Mouse (Mus musculus) kidney, postnatal 0 days (tissue): ENCODE data around the gene AU040320. TPM values are rescaled to one million over a fixed set of nuclear protein-coding genes. Genes with fewer than 3 reads are reported as not detected.

ENCODE experiments used
- ATAC-seq: fragments of 200-750 bp; cut with Nextera tagmentation; replicated peaks from 2 replicates; pipeline ENCODE4 v1.8.0; 2017; ENCODE audit warnings: low read depth, moderate number of reproducible peaks, moderate TSS enrichment, moderate library complexity; ENCODE audit not compliant: low FRiP score
- DNase-seq: peaks from one replicate; pipeline ENCODE4 v3.0.0-alpha.2; 2016; ENCODE audit warnings: low spot score
- H3K27ac ChIP-seq: fragments of 300-500 bp; sonication (generic); 2 replicates; pipeline ENCODE4 v1.5.1; 2014; ENCODE audit warnings: mild to moderate bottlenecking
- H3K27me3 ChIP-seq: fragments of 300-500 bp; sonication (generic); 2 replicates; pipeline ENCODE4 v1.6.1; 2014; ENCODE audit warnings: low read length, mixed read lengths; ENCODE audit not compliant: insufficient read depth
- H3K36me3 ChIP-seq: fragments of 300-500 bp; sonication (generic); 2 replicates; pipeline ENCODE4 v1.6.1; 2014; ENCODE audit warnings: low read length, mixed read lengths; ENCODE audit not compliant: insufficient read depth
- H3K4me1 ChIP-seq: fragments of 300-500 bp; sonication (generic); replicated peaks from 2 replicates; pipeline ENCODE4 v1.6.1; 2014; ENCODE audit warnings: antibody characterized with exemption, low read length, mixed read lengths; ENCODE audit not compliant: insufficient read depth
- H3K4me2 ChIP-seq: fragments of 300-500 bp; sonication (generic); 2 replicates; pipeline ENCODE4 v1.6.1; 2014; ENCODE audit warnings: mild to moderate bottlenecking, low read length, moderate library complexity, mixed read lengths
- H3K4me3 ChIP-seq: fragments of 300-500 bp; sonication (generic); replicated peaks from 2 replicates; pipeline ENCODE4 v1.5.1; 2014; ENCODE audit warnings: low read depth, low read length
- H3K9ac ChIP-seq: fragments of 300-500 bp; sonication (generic); 2 replicates; pipeline ENCODE4 v1.6.1; 2014; ENCODE audit warnings: low read depth, low read length
- H3K9me3 ChIP-seq: fragments of 300-500 bp; sonication (generic); replicated peaks from 2 replicates; pipeline ENCODE4 v1.6.1; 2016; ENCODE audit warnings: low read length, inconsistent platforms, mixed read lengths
- CTCF ChIP-seq: IDR thresholded peaks from 2 replicates; pipeline ENCODE4 v1.5.1; 2016; ENCODE audit warnings: antibody characterized with exemption, low read depth, mild to moderate bottlenecking, moderate library complexity
- WGBS: fragments of 180-500 bp; shearing (Covaris S2); extraction: QIAGEN DNeasy Blood & Tissue Kit; methylation state at CpG from one replicate; pipeline ENCODE4 v1.1.7; 2014; 5-methylcytosine and 5-hydroxymethylcytosine counted together
- polyA plus RNA-seq: library from polyadenylated mRNA; unstranded; fragments of >200 nt; fragmentation: Nextera tagmentation; extraction: Ambion mirVana; gene quantifications from 2 replicates; pipeline ENCODE4 v1.2.1, GENCODE M21; 2015

AU040320 gene
- polyA plus RNA-seq, 1 experiment from 2014 or later = 22.6 TPM

GRCm38 (mm10) chr4:126749553-126749952 is 3.8 kb upstream of the AU040320 start:
- no peak overlapping the region for H3K4me2 ChIP-seq
- peaks cover 39% of the 10 kb centered on the region for H3K36me3 ChIP-seq
- no peak overlapping the region for H3K27ac ChIP-seq
- no peaks in the 10 kb centered on the region for H3K9me3 ChIP-seq
- H3K4me1 ChIP-seq = peaks cover 15% of the 10 kb centered on the region
- no peak overlapping the region for H3K9ac ChIP-seq
- DNase-seq (no peak), ATAC-seq (no peak)
- WGBS = 87% methylated on average over 11 of the region's 11 CpGs
- H3K4me3 ChIP-seq = no peak overlapping the region
- TF ChIP-seq CTCF = no peak
- H3K27me3 ChIP-seq = no peaks in the 10 kb centered on the region

DNA sequence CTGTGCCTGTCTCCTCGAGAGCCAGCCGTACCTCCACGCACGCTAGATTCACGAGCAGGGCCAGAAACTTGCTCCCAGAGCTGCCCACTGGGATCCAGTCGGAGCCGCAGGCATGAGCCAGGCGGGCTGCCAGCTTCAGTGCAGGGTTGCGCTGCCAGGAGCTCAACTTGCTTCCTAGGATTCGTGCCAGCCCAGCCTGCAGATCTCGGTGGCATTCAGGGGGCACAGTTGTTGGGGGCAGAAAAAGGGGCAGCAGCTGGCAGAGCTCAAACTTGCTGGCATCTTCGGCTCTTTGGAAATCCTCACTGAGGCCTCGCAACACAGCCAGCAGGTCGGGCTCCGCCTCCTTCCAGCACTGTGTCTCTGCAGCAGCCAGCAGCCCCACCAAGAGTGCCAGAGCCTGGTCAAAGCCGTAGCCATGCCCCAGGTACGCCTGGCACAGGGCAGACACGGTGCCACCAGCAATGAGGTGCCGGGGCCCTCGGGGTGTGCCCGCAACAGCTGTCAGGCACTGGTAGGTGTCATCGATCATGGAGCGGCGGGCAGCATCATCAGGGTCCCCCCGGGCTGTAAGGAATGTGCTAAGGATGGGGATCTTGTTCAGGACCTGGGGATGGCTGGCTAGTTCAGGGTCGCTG is 3.2 kb upstream of the AU040320 start:
- H3K4me1 ChIP-seq = peaks cover 15% of the 10 kb centered on the region
- no peak overlapping the region for H3K4me3 ChIP-seq
- H3K36me3 ChIP-seq = peaks cover 33% of the 10 kb centered on the region
- H3K27me3 ChIP-seq = no peaks in the 10 kb centered on the region
- no peak overlapping the region for H3K9ac ChIP-seq
- TF ChIP-seq CTCF = no peak
- no peak for DNase-seq
- no peak for ATAC-seq
- 86% methylated on average over 26 of the region's 26 CpGs for WGBS
- no peak overlapping the region for H3K27ac ChIP-seq
- H3K9me3 ChIP-seq = no peaks in the 10 kb centered on the region
- H3K4me2 ChIP-seq = no peak overlapping the region

DNA sequence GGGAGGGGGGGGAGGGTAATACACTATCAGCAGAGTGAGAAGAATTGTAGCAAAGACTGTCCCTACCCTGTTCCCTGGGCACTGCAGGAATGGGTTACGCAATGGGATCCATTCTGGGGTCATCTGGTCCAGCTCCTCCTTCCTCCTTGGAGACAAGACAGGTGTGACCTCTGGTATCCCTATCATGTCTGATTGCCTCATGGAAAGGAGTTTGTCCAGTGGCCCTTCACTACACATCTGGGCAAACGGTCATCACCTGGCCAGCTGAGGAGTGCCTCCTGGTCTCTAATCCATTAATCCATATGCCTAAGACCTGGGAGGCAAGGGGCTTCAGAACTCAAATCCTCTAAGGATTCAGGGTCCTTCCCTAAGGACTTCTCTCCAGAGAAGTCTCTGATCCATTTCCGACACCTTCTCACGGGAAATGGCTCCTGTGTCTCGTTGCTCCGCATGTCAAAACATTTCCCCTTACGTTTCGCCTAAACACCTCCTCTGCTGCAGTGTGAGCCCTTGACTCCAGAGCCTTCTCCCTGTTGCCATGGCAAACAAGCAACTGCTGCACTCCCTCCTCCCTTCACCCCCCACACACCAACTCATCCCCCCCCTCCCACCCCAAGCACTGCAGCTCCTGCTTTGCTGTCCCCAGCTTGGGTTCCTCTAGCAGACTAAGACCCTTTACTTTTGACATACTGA is 2.3 kb upstream of the AU040320 start:
- DNase-seq (no peak), ATAC-seq (no peak)
- H3K36me3 ChIP-seq = peaks cover 27% of the 10 kb centered on the region
- 73% methylated on average over 8 of the region's 8 CpGs for WGBS
- H3K4me2 ChIP-seq = no peak overlapping the region
- H3K4me1 ChIP-seq = peaks cover 15% of the 10 kb centered on the region
- no peak overlapping the region for H3K4me3 ChIP-seq
- H3K9ac ChIP-seq = no peak overlapping the region
- no peaks in the 10 kb centered on the region for H3K27me3 ChIP-seq
- no peaks in the 10 kb centered on the region for H3K9me3 ChIP-seq
- no peak overlapping the region for H3K27ac ChIP-seq
- no peak for TF ChIP-seq CTCF

DNA sequence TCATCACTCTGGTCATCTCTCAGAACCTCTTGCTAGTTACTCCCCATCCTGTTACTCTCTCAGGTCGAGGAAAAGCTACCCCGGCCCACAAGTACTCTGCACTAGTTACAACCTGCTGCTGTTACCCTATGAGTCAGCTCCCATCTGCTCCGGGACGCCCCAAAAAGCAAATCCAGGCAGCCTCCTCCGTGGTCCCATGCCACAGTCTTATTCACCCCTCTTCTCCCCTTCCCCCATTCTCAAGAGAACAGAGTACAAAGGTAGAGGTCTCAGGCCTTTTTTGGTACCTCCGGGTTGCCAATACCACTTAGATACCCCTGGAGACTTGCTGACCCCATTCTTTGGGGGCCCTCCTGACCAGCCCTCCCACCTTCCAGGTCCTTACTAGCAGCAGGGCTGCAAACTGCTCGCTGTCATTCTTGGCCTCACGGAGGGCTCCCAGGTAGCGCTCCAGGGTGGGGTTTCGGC is 1.8 kb upstream of the AU040320 start:
- Histone ChIP-seq H3K4me2 (peak overlapping the region; percentile 98), H3K9me3 (no peaks in the 10 kb centered on the region), H3K36me3 (peaks cover 21% of the 10 kb centered on the region), H3K4me3 (peak overlapping the region; percentile 89; the same call in 1 of the 2 replicates), H3K9ac (0 out of 2 replicates have a peak overlapping the region, but pooled peaks have one; percentile 15), H3K4me1 (peaks cover 15% of the 10 kb centered on the region), H3K27me3 (no peaks in the 10 kb centered on the region), H3K27ac (no peak overlapping the region)
- TF ChIP-seq CTCF = no peak
- DNase-seq = no peak
- 60% methylated on average over 10 of the region's 10 CpGs for WGBS
- ATAC-seq = no peak

GRCm38 (mm10) chr4:126752024-126752607 is 1.2 kb upstream of the AU040320 start:
- WGBS = 11% methylated on average over 12 of the region's 13 CpGs
- DNase-seq (peak; percentile 19), ATAC-seq (no peak)
- Histone ChIP-seq H3K4me3 (peak overlapping the region; percentile 89), H3K9ac (peak overlapping the region; percentile 79), H3K27ac (no peak overlapping the region), H3K36me3 (peaks cover 18% of the 10 kb centered on the region), H3K4me2 (peak overlapping the region; percentile 98), H3K9me3 (no peaks in the 10 kb centered on the region), H3K27me3 (no peaks in the 10 kb centered on the region), H3K4me1 (peaks cover 15% of the 10 kb centered on the region)
- no peak; the same call in 1 of the 2 replicates for TF ChIP-seq CTCF

- H3K27ac ChIP-seq = no peak overlapping the region
- ATAC-seq (no peak; the same call in 1 of the 2 replicates), DNase-seq (peak; percentile 36)
- H3K9me3 ChIP-seq = no peaks in the 10 kb centered on the region
- TF ChIP-seq CTCF = no peak
- peak overlapping the region; percentile 98 for H3K4me2 ChIP-seq
- under 1% methylated on average over 23 of the region's 23 CpGs for WGBS
- no peaks in the 10 kb centered on the region for H3K27me3 ChIP-seq
- peak overlapping the region; percentile 89 for H3K4me3 ChIP-seq
- peaks cover 18% of the 10 kb centered on the region for H3K36me3 ChIP-seq
- peak overlapping the region; percentile 79 for H3K9ac ChIP-seq
- peaks cover 15% of the 10 kb centered on the region for H3K4me1 ChIP-seq
These were observed 669 bp upstream of the AU040320 start for GRCm38 (mm10) chr4:126752608-126753141.
